Comparison of ENCODE assay signal across 31 mouse cellular contexts in the genomic region with DNA sequence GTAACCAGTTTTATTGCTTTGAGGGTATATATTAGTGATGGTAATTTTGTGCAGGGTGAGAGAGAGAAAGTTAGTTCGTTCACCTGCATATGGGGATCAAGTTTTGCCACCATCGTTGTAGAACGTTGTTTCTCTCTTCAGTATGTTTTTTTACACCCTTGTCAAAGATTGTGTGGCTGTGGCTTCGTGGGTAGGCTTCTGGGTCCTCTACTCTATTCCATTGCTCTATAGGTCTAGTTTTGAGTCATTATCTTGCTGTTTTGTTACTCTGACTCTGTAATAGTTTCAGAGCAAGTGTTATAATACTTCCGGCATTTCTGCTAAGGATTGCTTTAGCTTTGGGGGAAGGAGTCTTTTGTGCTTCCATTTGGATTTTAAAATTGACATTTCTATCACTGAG. TPM values are rescaled to one million over a fixed set of nuclear protein-coding genes. Genes with fewer than 3 reads are reported as not detected.
DNase-seq lines count a peak whose midpoint lies in the region; ATAC-seq and TF ChIP-seq lines count a peak whose summit lies in the region.
"Had no signal": no experiment of that assay in that cellular context is flagged by ENCODE, and none has a peak within 500 bp of the region (broad histone marks: within the 10 kb centered on the region; RNA-seq: fewer than 3 reads in every experiment).

No protein-coding gene starts in this region.

- H3K27me3 ChIP-seq in intestine, postnatal 0 days (replicated peaks; ENCODE audit: control insufficient read depth, insufficient read depth, low read length): no peaks in the 10 kb centered on the region
- H3K27me3 ChIP-seq: embryonic facial prominence, embryonic 13.5 days; embryonic facial prominence, embryonic 15.5 days; forebrain, embryonic 12.5 days; Patski had no signal

- ATAC-seq in CD4-positive, CD25-positive, alpha-beta regulatory T cell, adult 4 months: peak; percentile 55
- peak; percentile 48 for ATAC-seq in activated CD4-positive, CD25-positive, alpha-beta regulatory T cell, adult 4 months
- ATAC-seq in inflammation-experienced regulatory T-cells, adult 6 months: peak; percentile 49
- ATAC-seq in monocyte, adult 5-6 weeks (replicated peaks; ENCODE audit: insufficient number of reproducible peaks, low FRiP score, low TSS enrichment, poor library complexity, severe bottlenecking): no peak
- ATAC-seq in intestine, postnatal 0 days: no peak
- ATAC-seq: forebrain, embryonic 14.5 days; forebrain, embryonic 16.5 days; Patski had no signal

- peak; percentile 44 for DNase-seq in CD4-positive, CD25-positive, alpha-beta regulatory T cell, adult 2 months (ENCODE audit: low read depth, low spot score)
- DNase-seq in layer of hippocampus, adult 8-10 months (ENCODE audit: low spot score in 2 of 2): no peak
- DNase-seq: adrenal gland, adult 2 months; adrenal gland, postnatal 10 days; adrenal gland, postnatal 25 days; cerebellum, adult 11 months; cerebellum, adult 18-20 months; cerebellum, adult 8-10 months; cerebellum, adult 9-11 months; cerebellum, postnatal 14 days; cerebellum, postnatal 36 days; embryo, embryonic 11 days had no signal

- H3K27ac ChIP-seq in intestine, postnatal 0 days (ENCODE audit: low read depth, low read length): no peak overlapping the region
- H3K27ac ChIP-seq: embryonic facial prominence, embryonic 13.5 days; embryonic facial prominence, embryonic 15.5 days; forebrain, embryonic 10.5 days; forebrain, embryonic 12.5 days had no signal

- WGBS in intestine, postnatal 0 days: 82% methylated on average over 5 of the region's 5 CpGs

- H3K4me2 ChIP-seq in intestine, postnatal 0 days (replicated peaks; ENCODE audit: low read depth): no peak overlapping the region
- H3K4me2 ChIP-seq: embryonic facial prominence, embryonic 13.5 days; embryonic facial prominence, embryonic 15.5 days; forebrain, embryonic 12.5 days had no signal

- no peaks in the 10 kb centered on the region for H3K36me3 ChIP-seq in intestine, postnatal 0 days (ENCODE audit: control insufficient read depth, insufficient read depth)
- H3K36me3 ChIP-seq: embryonic facial prominence, embryonic 13.5 days; embryonic facial prominence, embryonic 15.5 days; forebrain, embryonic 10.5 days; forebrain, embryonic 12.5 days; G1E had no signal

- no peak overlapping the region for H3K4me3 ChIP-seq in intestine, postnatal 0 days (ENCODE audit: low read depth, low read length)
- H3K4me3 ChIP-seq: embryonic facial prominence, embryonic 13.5 days; embryonic facial prominence, embryonic 15.5 days; erythroblast, embryonic 14.5 days; forebrain, embryonic 10.5 days; forebrain, embryonic 12.5 days had no signal

- no peaks in the 10 kb centered on the region for H3K9me3 ChIP-seq in intestine, postnatal 0 days (ENCODE audit: control insufficient read depth)
- H3K9me3 ChIP-seq: embryonic facial prominence, embryonic 13.5 days; embryonic facial prominence, embryonic 15.5 days; forebrain, embryonic 10.5 days; forebrain, embryonic 12.5 days; G1E had no signal

- no peaks in the 10 kb centered on the region for H3K4me1 ChIP-seq in intestine, postnatal 0 days (replicated peaks; ENCODE audit: control insufficient read depth, insufficient read depth, low read length)

- TF ChIP-seq CTCF in intestine, postnatal 0 days (IDR thresholded peaks at IDR 0.05; ENCODE audit: low read depth): no peak

- H3K9ac ChIP-seq in intestine, postnatal 0 days (ENCODE audit: low read depth, low read length): no peak overlapping the region
- H3K9ac ChIP-seq: embryonic facial prominence, embryonic 13.5 days; embryonic facial prominence, embryonic 15.5 days; forebrain, embryonic 12.5 days had no signal

RNA-seq across cellular contexts. Expression of gene Ninj2, which starts 26.7 kb away (rescaled TPM):
- polyA plus RNA-seq in CD4-positive, CD25-positive, alpha-beta regulatory T cell, adult 4 months (2017; shearing (Covaris generic)): 1 to 10 TPM; 1.2 to 2.3 TPM
- polyA plus RNA-seq in activated CD4-positive, CD25-positive, alpha-beta regulatory T cell, adult 4 months (2017; shearing (Covaris generic)): 1 to 10 TPM; 2.3 to 2.9 TPM
- 1 to 10 TPM; 1.4 to 6.8 (median 2.4) TPM for polyA plus RNA-seq in inflammation-experienced regulatory T-cells, adult 6 months (2017; shearing (Covaris generic))
- total RNA-seq in layer of hippocampus, adult 8-10 months (2022): 1 to 10 TPM; 1.4 to 3.1 (median 2.3) TPM
- 1.4 TPM in 1 of 3 replicates, not detected in the others for total RNA-seq in monocyte, adult 5-6 weeks (2017)
- polyA plus RNA-seq in intestine, postnatal 0 days (2015; fragmentation: Nextera tagmentation; extraction: Ambion mirVana): not detected in 2 replicates
- total RNA-seq: adrenal gland, adult 2 months; adrenal gland, postnatal 10 days; adrenal gland, postnatal 25 days; adrenal gland, postnatal 4 days; common myeloid progenitor, adult 5-6 weeks; G1E had no signal
- polyA plus RNA-seq: adrenal gland, adult 2 months; brain, embryonic 14.5 days; C2C12; embryonic facial prominence, embryonic 11.5 days; embryonic facial prominence, embryonic 13.5 days; embryonic facial prominence, embryonic 15.5 days; erythroblast, embryonic 14.5 days; forebrain, embryonic 10.5 days; forebrain, embryonic 12.5 days; forebrain, embryonic 14.5 days; forebrain, embryonic 16.5 days; G1E had no signal

Comparison
In these comparisons a context has a peak if more than half of its experiments do, and no peak if none do; other contexts are left out.
1. ATAC-seq: peak in CD4-positive, CD25-positive, alpha-beta regulatory T cell, adult 4 months (single experiment), activated CD4-positive, CD25-positive, alpha-beta regulatory T cell, adult 4 months (single experiment) and inflammation-experienced regulatory T-cells, adult 6 months (single experiment); none in monocyte, adult 5-6 weeks (single experiment) and intestine, postnatal 0 days (single experiment).